Mouse (Mus musculus) liver, embryonic 14.5 days (tissue): Measurements from ENCODE around the gene Plxna3. TPM values are rescaled to one million over a fixed set of nuclear protein-coding genes. Genes with fewer than 3 reads are reported as not detected.

ENCODE experiments used
- ATAC-seq: fragments of 200-750 bp; cut with Nextera tagmentation; 2 replicates; pipeline ENCODE4 v1.8.0; 2017; ENCODE audit warnings: moderate number of reproducible peaks, mild to moderate bottlenecking, moderate library complexity; ENCODE audit not compliant: insufficient read depth
- DNase-seq, 3 experiments: peaks; one replicate each; pipeline ENCODE4 v3.0.0-alpha.2; 2012 to 2013; ENCODE audit warnings: low read depth in 3 of 3, low spot score in 3 of 3
- H3K27ac ChIP-seq: fragments of 300-500 bp; sonication (generic); 2 replicates; pipeline ENCODE4 v1.5.1; 2014; ENCODE audit warnings: moderate library complexity, mild to moderate bottlenecking, control low read depth, inconsistent platforms
- H3K27me3 ChIP-seq: fragments of 300-500 bp; sonication (generic); 2 replicates; pipeline ENCODE4 v1.6.1; 2014; ENCODE audit warnings: mild to moderate bottlenecking, low read length, moderate library complexity; ENCODE audit not compliant: control insufficient read depth, insufficient read depth
- H3K36me3 ChIP-seq: fragments of 300-500 bp; sonication (generic); replicated peaks from 2 replicates; pipeline ENCODE4 v1.6.1; 2014; ENCODE audit warnings: low read depth; ENCODE audit not compliant: control insufficient read depth, insufficient read depth
- H3K4me1 ChIP-seq, 2 experiments: fragments of 200-500 bp in 1 of 2; fragments of 300-500 bp in 1 of 2; sonication (generic) in 1 of 2; replicated peaks; 2 replicates each; pipeline ENCODE4 v1.6.1; 2012 to 2014; ENCODE audit warnings: antibody characterized with exemption in 1 of 2, inconsistent platforms in 1 of 2, low read length in 1 of 2; ENCODE audit not compliant: control insufficient read depth in 2 of 2, insufficient read depth in 2 of 2
- H3K4me2 ChIP-seq: fragments of 300-500 bp; sonication (generic); 2 replicates; pipeline ENCODE4 v1.6.1; 2014; ENCODE audit warnings: low read depth, mild to moderate bottlenecking, control low read depth, moderate library complexity
- H3K4me3 ChIP-seq, 2 experiments: fragments of 200-500 bp in 1 of 2; fragments of 300-500 bp in 1 of 2; sonication (generic) in 1 of 2; 2 replicates each; pipeline ENCODE4 v1.5.1; 2012 to 2014; ENCODE audit warnings: low read depth in 2 of 2, low read length in 2 of 2, mild to moderate bottlenecking in 2 of 2, control low read depth in 1 of 2, inconsistent platforms in 1 of 2, moderate library complexity in 1 of 2; ENCODE audit not compliant: insufficient read depth in 1 of 2
- H3K9ac ChIP-seq: fragments of 300-500 bp; sonication (generic); replicated peaks from 2 replicates; pipeline ENCODE4 v1.6.1; 2014; ENCODE audit warnings: mild to moderate bottlenecking, control low read depth, moderate library complexity
- H3K9me3 ChIP-seq: fragments of 300-500 bp; sonication (generic); 2 replicates; pipeline ENCODE4 v1.6.1; 2016; ENCODE audit warnings: low read length, mixed read lengths; ENCODE audit not compliant: control insufficient read depth
- CTCF ChIP-seq: IDR thresholded peaks from 2 replicates; pipeline ENCODE4 v1.5.1; 2016; ENCODE audit warnings: antibody characterized with exemption, low read depth, control low read depth
- EP300 ChIP-seq: IDR thresholded peaks from 2 replicates; pipeline ENCODE4 v1.6.1; 2016; ENCODE audit warnings: antibody characterized with exemption, low read depth
- WGBS: fragments of 180-500 bp; shearing (Covaris S2); extraction: QIAGEN DNeasy Blood & Tissue Kit; methylation state at CpG from one replicate; pipeline ENCODE4 v1.1.7; 2014; ENCODE audit not compliant: insufficient replicate concordance; 5-methylcytosine and 5-hydroxymethylcytosine counted together
- polyA plus RNA-seq, 2 experiments: library from polyadenylated mRNA; depleted of rRNA in 1 of 2; stranded (reverse) in 1 of 2; unstranded in 1 of 2; fragments of >200 nt; fragmentation: Nextera tagmentation in 1 of 2; extraction: Ambion mirVana in 1 of 2; gene quantifications; 2 replicates each; pipeline versions ENCODE4 v1.2.1 to v1.2.3; 2012 to 2014

Gene Plxna3
- 2.9 and 3.9 TPM in 2 replicates for polyA plus RNA-seq (2012; rRNA removed)
- polyA plus RNA-seq (2014; fragmentation: Nextera tagmentation; extraction: Ambion mirVana): 0.51 and 1.0 TPM in 2 replicates

- ATAC-seq (peak; percentile 88), DNase-seq (peak; percentile 20 to 41 (median 32))
- no peak within 1 kb of the TSS for H3K27ac ChIP-seq
These were observed at the start of gene Plxna3 for GRCm38 (mm10) chrX:74328725-74329161. Gene Plxna3 (plus strand): TSS chrX:74329066.

GRCm38 (mm10) chrX:74281041-74281731 lies 47.7 kb upstream of the Plxna3 start:
- H3K27me3 ChIP-seq: no peaks in the 10 kb centered on the region
- TF ChIP-seq CTCF (no peak), EP300 (no peak)
- H3K36me3 ChIP-seq: no peaks in the 10 kb centered on the region
- H3K9me3 ChIP-seq: no peaks in the 10 kb centered on the region
- peaks cover 0 to 12% of the 10 kb centered on the region in 2 experiments; a peak in 3 of 4 replicates for H3K4me1 ChIP-seq
- H3K27ac ChIP-seq: peak overlapping the region; percentile 88
- WGBS: 7% methylated on average over 14 of the region's 14 CpGs
- peak overlapping the region; percentile 65 to 82 for H3K4me3 ChIP-seq
- H3K9ac ChIP-seq: peak overlapping the region; percentile 78
- H3K4me2 ChIP-seq: peak overlapping the region; percentile 91
- DNase-seq: no peak
- no peak for ATAC-seq

More at GRCm38 (mm10) chrX:74328725-74329161, at the start of gene Plxna3:
- no peaks in the 10 kb centered on the region for H3K36me3 ChIP-seq
- TF ChIP-seq EP300: no peak
- no peak for TF ChIP-seq CTCF
- 0 out of 4 replicates have a peak, but pooled peaks cover 0 to 4% of the 10 kb centered on the region in 2 experiments for H3K4me1 ChIP-seq
- H3K27me3 ChIP-seq: no peaks in the 10 kb centered on the region
- peak within 1 kb of the TSS; percentile 34 to 44 for H3K4me3 ChIP-seq
- 0 out of 2 replicates have a peak within 1 kb of the TSS, but pooled peaks have one; percentile 12 for H3K9ac ChIP-seq
- WGBS: 15% methylated on average over 22 of the region's 30 CpGs
- no peaks in the 10 kb centered on the region for H3K9me3 ChIP-seq
- H3K4me2 ChIP-seq: peak within 1 kb of the TSS; percentile 54

- peak within 1 kb of the TSS; percentile 88 for H3K27ac ChIP-seq
- peaks cover 0 to 12% of the 10 kb centered on the region in 2 experiments; a peak in 3 of 4 replicates for H3K4me1 ChIP-seq
- H3K9ac ChIP-seq: peak within 1 kb of the TSS; percentile 78
- H3K4me2 ChIP-seq: peak within 1 kb of the TSS; percentile 91
- no peaks in the 10 kb centered on the region for H3K9me3 ChIP-seq
- TF ChIP-seq EP300 (no peak), CTCF (peak; percentile 51)
- DNase-seq (peak; percentile 85 to 87 (median 85)), ATAC-seq (peak; percentile 95)
- peak within 1 kb of the TSS; percentile 65 to 99 for H3K4me3 ChIP-seq
- no peaks in the 10 kb centered on the region for H3K36me3 ChIP-seq
- H3K27me3 ChIP-seq: no peaks in the 10 kb centered on the region
- WGBS: 9% methylated on average over 16 of the region's 16 CpGs
These were observed 47.0 kb upstream of the Plxna3 start, which contains the start of the genes Taz and Dnase1l1 for GRCm38 (mm10) chrX:74281732-74282394. Gene Taz (plus strand): TSS chrX:74281912. Gene Dnase1l1 (minus strand): TSS chrX:74282337.

- Histone ChIP-seq H3K9me3 (no peaks in the 10 kb centered on the region), H3K4me1 (peaks cover 0 to 12% of the 10 kb centered on the region in 2 experiments; a peak in 3 of 4 replicates), H3K27ac (peak overlapping the region; percentile 88), H3K4me3 (peak overlapping the region; percentile 65 to 99), H3K27me3 (no peaks in the 10 kb centered on the region), H3K4me2 (peak overlapping the region; percentile 91), H3K9ac (peak overlapping the region; percentile 74), H3K36me3 (no peaks in the 10 kb centered on the region)
- no peak for TF ChIP-seq EP300
- no peak for TF ChIP-seq CTCF
- DNase-seq: peak; percentile 76 to 81 (median 79)
- ATAC-seq: peak; percentile 65
- 10% methylated on average over 39 of the region's 39 CpGs for WGBS
These were observed 46.3 kb upstream of the Plxna3 start for GRCm38 (mm10) chrX:74282395-74283091.
